Mouse (Mus musculus) MEL-GATA-1-ER (cell line): Measurements from ENCODE around the gene Nf2.
A peak's percentile ranks its signal among the peaks of the same experiment; 100 is the strongest.

Experiments
- DNase-seq: peaks from one replicate; pipeline ENCODE4 v3.0.0-alpha.2; 2012; ENCODE audit warnings: low read depth; ENCODE audit errors: extremely low read depth

Gene Nf2

DNA sequence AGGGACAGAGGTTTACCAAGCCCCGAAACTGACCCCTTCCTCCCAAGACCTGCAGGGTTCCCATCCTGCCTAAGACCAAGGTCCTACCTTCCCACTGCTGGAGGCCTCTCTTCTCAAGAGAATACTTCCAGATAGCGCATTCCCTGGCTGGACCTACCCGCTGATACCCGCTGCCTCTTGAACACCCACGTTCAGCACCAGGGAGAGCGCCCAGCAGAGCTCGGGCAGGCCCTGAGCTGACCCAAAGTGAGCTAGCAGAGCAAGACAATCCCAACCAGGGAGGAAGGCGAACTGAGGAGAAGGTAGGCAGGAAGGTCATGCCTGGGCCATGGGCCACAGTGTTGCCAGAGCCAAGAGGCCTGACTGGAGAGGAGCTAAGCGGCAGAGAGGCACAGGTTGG is 99.1 kb downstream of the Nf2 start:
- peak; percentile 12 for DNase-seq

DNA sequence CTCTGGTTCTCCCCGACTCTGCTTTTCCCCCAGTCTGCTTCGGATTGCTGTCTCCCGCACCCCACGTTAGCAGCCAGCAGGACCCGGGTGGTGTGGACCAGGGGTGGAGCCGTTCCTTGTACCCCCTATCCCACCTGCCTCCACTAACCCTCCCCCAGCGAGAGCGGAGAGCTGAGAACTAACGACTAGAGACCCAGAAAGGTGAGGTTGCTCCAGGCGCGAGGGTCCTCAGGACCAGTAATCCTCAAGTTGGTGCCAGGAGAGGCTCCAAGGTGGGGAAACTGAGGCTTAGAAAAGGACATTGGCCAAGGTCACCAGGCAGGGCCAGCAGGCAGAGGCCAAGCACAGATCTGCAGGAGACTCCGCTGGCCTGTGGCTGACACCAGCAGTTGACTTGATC is 102.1 kb downstream of the Nf2 start:
- no peak for DNase-seq

DNA sequence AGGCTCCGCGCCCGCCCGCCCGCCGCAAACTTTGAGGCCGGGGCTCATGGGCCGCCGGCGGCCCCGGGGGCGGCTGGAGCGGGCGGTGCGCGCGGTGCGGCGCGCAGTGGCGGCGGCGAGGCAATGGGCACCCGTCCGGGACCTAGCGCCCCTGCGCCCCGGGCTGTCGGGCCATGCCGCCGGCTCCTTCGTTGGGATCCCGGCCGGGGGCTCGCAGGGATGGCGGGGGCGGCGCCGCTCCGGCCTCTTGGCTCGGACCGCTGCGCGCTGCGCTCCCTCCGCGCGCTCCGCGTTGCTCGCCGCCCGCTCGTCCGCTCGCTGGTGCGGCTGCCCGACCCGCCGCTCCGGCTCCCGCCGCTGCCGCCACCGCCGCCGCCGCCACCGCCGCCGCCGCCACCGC is 102.6 kb downstream of the Nf2 start, which contains the start of gene Cabp7:
TSS of gene Cabp7 (minus strand) at position 46 of the 400 bp plus-strand sequence.
- no peak for DNase-seq

DNA sequence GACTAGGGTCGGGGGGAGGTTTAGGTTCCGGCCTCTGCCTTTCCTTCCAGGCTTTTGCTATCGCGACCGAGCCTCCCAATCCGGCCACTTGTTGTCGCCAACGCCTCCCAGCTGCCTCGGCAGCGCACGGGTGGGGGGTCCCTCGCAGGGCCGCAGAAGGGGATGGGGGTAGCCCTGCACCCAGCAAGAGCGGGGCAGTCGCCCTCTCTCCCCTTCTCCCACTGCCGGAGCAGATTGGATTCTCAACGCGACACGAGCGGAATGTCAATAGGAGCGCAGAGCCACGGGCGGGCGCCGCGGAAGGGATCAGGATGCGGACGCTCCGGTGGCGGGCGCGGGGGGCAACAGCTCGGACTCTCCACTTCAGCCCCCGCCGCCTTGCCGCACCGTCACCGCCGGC is 103.4 kb downstream of the Nf2 start:
- no peak for DNase-seq

DNA sequence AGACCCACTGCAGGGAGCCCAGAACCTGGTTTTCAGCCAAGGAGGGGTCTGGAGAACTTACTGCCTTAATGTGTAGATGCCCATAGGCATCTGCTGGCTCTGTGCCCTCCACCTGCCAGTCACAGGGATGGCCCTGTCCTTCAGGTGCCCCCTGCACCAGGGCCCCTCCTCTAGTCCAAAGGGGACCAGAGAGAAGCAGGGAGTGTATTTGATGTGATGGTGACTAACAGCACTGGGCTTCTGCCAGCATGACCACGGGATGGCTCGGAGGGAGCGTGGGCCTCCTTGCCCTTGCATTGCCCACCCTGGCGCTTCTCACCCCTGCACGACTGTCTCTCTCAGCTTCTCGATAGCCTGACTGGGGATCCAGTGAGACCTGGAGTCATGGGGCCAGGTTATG is 104.6 kb downstream of the Nf2 start:
- no peak for DNase-seq

DNA sequence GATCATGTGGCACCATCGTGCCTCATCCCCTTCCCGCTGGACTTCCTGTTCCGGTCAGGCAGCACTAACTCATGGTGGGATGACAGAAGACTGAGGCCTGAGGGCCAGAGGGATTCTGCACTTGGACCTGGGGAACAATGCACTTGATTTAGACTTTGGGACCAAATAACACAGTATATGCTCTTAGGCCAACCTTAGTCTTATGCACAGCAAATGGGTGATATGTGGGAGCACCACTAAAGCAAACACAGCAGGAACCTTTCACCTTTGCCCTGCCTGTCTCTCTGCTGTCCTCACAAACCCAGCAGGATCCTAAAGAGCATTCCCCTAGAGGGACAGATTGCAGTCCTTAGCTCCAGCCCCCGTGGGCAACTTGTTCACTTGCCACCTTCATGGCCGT is 108.6 kb downstream of the Nf2 start:
- DNase-seq, result no peak

- no peak for DNase-seq
Measured at GRCm38 (mm10) chr11:4738719-4739118, 110.6 kb downstream of the Nf2 start.

GRCm38 (mm10) chr11:4737682-4738081 is 111.7 kb downstream of the Nf2 start:
- no peak for DNase-seq

DNA sequence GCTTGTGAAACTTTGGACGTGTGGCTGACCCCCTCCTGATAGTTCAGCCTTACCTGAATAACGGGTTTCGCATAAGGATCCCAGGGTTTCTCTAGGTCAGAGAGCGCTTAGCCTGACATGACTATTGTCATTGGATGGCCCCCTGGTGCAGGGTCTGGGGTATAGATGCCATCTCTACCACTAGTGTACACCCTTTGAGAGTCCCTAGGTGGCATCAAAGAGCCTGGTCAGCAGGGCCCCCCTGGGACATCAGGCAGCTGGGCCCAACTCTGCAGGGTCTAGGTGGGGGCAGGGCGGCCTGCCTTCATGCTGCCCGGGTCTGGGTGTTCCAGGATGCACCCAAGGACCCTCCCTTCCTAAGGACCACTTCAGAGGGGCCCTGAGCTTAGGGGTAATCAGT is 113.0 kb downstream of the Nf2 start:
- DNase-seq, result no peak

DNA sequence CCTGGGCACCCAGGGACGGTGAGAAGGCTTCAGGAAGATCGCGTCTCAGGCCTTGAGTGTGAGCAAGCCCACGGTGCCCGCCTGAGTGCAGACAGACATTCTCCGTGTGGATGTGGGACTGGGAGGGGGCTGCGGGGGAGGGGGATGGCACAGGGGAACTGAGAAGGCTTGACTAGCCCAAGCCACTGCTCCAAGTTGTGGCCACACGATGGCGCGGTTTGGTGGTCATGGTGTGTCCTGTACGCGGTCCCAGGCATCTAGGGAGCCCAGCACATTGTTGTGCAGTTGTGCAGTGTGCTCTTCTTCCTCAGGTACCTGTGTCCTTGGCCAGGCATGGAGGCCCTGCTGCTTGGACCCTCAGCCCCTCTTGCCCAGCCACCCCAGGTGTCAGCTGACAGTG is 115.2 kb downstream of the Nf2 start:
- no peak for DNase-seq

DNA sequence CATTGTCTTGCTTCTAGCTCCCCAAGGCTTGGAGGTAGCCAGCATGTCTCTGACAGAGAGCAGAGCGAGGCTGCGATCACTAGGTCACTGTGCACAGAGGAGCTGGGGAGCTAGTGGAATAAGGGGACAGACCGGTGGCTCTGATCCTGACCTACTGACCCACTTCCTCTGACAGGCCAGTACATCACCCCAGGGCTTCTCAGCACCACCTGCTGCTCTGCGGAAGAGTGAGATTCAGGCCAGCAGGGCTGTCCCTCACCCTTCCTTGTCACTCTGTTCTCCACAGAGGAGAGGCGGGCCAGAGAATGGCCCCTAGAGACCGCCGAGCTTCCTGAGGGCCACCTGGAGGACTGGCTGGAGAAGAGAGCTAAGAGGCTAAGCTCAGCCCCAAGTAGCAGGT is 117.6 kb downstream of the Nf2 start:
- no peak for DNase-seq

GRCm38 (mm10) chr11:4730913-4731312 is 118.4 kb downstream of the Nf2 start:
- DNase-seq, result no peak

GRCm38 (mm10) chr11:4730096-4730495 is 119.2 kb downstream of the Nf2 start:
- DNase-seq, result no peak

DNA sequence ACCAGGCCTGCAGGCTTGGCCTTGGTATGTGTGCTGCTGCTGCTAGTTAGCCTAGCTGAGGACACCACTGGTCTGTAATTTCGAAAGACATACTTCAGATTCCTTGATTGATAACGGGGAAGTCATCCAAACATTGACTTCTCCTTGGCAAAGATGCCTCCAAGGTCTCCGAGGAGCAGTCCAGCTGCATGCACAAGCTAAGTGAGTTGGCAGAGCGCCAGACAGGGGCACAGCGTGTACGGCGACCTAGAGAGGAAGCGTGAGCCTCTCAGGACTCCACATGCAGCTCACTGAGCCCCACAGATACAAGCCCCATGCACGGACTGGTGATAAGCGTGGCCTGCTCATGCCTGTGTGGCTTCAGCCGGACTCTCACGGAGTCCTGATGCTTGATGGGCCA is 119.7 kb downstream of the Nf2 start:
- peak; percentile 56 for DNase-seq

DNA sequence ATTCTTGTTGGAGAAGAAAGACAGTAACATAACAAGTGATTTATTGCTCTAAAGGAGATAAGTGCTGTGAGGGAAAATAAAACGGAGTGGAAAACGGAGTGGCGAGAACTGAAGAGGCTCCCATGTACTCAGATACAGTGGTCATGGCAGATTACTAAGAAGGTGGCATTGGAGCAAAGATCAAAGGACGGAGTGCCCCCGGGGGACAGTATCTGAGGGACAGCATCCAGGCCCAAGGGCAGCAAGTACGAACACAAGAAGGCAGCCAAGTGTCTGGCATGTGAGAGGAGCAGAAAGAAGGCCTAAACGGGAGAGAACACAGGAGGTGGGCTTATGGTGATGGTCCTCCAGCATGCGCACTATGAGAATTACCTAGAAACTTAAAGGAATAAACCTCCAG is 127.6 kb downstream of the Nf2 start:
- DNase-seq, result no peak

DNA sequence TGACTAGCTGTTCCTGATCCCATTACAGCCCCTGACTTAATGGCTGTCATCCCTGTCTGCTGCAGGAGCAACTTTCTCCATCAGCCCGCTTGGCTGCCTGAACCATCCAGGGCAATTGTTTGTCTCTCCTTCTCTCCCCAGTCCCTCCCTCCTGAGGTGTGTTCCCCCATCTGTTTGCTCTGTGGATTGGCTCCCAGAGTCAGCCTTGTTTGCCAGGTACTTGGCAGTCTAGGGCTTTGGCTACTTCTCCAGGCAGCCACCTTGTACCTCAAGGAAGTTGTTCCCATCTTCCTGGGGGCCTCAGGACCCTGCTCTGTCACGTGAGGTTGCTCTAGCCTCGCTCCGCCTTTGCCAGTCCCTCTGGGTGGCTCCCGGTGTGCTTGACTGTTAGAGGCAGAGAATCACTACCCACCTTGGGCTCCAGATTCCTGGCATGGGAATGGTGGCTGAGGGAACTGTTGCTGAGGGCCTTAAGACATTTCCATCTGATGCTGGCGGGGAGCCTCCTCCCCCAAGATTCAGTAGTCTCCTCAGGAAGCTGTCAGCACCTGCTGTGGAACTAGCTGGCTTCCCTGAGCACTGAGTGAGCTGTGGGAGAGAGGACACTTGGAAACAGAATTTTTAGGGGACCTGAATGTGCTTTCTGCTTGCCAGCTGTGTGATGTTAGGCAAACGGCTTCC is 128.3 kb downstream of the Nf2 start:
- no peak for DNase-seq

DNA sequence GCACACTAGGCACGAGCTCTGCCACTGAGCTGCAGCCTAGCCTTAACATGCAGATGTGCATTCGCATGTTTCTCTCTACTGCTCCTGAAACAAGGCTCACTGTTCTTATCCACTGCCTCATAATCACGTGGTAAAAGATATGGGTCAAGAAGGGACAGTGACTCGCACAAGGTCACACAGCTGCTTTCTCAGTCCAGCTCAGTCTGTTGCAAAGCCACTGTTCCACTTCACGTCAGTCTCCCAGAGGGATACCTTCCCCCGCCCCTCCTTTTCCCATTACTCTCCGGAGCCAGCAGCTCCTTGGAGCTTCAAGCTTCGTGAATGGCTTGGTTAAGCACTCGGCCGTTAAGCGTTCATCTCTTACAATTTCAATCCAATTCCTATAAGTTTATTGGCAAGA is 128.9 kb downstream of the Nf2 start:
- DNase-seq, result no peak

GRCm38 (mm10) chr11:4719961-4720360 is 129.4 kb downstream of the Nf2 start:
- DNase-seq, result no peak

GRCm38 (mm10) chr11:4718548-4718947 is 130.8 kb downstream of the Nf2 start:
- DNase-seq, result no peak

DNA sequence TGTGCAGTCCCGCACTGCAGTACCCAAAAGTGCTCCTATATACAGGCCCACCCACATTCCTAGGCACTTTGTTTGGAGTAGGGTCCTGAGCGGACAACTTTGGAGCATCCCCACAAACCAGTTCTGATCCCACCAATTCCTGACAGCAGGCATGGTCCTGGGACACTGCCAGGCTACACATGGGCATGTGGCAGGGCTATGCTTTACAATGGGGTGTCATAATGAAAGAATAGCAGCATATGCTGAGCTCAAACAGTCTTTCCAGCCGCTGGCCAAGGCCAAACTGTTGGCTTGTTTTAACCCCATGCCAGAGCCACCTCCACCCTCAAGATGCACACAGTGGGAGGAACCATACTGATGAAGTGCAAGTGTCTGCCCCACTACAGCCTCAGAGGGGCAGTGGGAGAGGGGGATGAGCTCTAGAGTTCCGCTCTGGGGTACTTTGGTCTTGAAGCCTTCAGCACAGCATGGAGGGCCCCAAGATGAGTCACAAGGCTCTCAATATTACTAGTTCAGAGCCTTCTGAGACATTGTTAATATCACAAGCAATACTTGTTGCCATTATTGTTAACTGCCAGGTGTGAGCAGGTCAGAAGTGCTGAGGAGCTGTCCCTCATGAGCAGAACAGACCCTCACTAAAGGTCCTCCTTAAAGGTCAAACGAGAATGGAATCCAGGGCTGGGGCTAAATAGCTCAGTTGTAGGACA is 132.7 kb downstream of the Nf2 start:
- no peak for DNase-seq
